Mouse (Mus musculus) testis, adult 2 months (tissue): ENCODE measurements around the gene Igsf3. TPM values are rescaled to one million over a fixed set of nuclear protein-coding genes. Genes with fewer than 3 reads are reported as not detected.

Experiments
- H3K27ac ChIP-seq: fragments of 200-500 bp; 2 replicates; pipeline ENCODE4 v1.5.1; 2012; ENCODE audit warnings: low read depth, low read length; ENCODE audit not compliant: control insufficient read depth, insufficient read depth
- H3K27me3 ChIP-seq: fragments of 200-500 bp; 2 replicates; pipeline ENCODE4 v1.6.1; 2012; ENCODE audit warnings: mild to moderate bottlenecking, low read length, moderate library complexity; ENCODE audit not compliant: control insufficient read depth, insufficient read depth
- H3K36me3 ChIP-seq: fragments of 200-500 bp; 2 replicates; pipeline ENCODE4 v1.6.1; 2012; ENCODE audit warnings: mild to moderate bottlenecking, low read length; ENCODE audit not compliant: control insufficient read depth, insufficient read depth
- H3K4me1 ChIP-seq: fragments of 200-500 bp; 2 replicates; pipeline ENCODE4 v1.6.1; 2012; ENCODE audit warnings: low read length; ENCODE audit not compliant: control insufficient read depth, insufficient read depth
- H3K4me3 ChIP-seq: fragments of 200-500 bp; 2 replicates; pipeline ENCODE4 v1.5.1; 2012; ENCODE audit warnings: low read depth, mild to moderate bottlenecking, low read length, moderate library complexity, mixed read lengths; ENCODE audit not compliant: control insufficient read depth
- CTCF ChIP-seq: fragments of 200-500 bp; IDR thresholded peaks from 2 replicates; pipeline ENCODE4 v1.5.1; 2012; ENCODE audit warnings: low read depth, mild to moderate bottlenecking, inconsistent platforms, low read length, moderate library complexity; ENCODE audit not compliant: control insufficient read depth, insufficient read depth, insufficient replicate concordance
- POLR2A ChIP-seq: fragments of 200-500 bp; IDR thresholded peaks from 2 replicates; pipeline ENCODE4 v1.6.1; 2012; ENCODE audit warnings: low read depth, mild to moderate bottlenecking, inconsistent platforms, low read length, moderate library complexity; ENCODE audit not compliant: control insufficient read depth
- polyA plus RNA-seq: library from polyadenylated mRNA; depleted of rRNA; stranded (reverse); fragments of >200 nt; gene quantifications from 2 replicates; pipeline ENCODE4 v1.2.3, GENCODE M21; 2012

The Igsf3 gene
- polyA plus RNA-seq, 1 experiment, result 3.9 TPM

DNA sequence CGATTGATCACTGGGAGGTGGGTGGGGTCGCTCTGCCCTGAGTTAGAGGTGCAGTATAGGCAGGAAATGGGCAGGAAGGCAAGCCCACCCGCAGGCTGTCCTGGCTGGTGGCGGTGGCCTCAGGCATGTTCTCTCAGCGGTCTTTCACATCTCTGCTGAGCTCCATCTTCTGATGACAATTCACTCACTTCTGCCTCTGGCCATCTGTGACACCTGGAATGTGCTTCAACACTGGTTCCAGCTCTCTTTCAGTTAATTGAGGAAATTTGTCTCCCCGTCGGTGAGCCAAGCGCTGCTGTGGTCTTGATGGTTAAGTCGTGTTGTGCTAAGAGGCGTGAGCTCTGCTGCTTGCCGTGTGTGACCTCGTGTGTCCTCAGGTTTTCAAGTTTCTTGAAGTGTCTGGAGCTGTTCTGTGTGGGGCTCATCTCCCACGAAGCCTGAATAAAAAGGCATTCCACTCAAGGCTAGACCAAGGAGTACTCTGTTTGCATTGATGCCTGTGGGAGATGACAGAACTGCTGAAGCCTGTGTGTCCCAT, 19.9 kb downstream of the Igsf3 start:
- no peaks in the 10 kb centered on the region for H3K36me3 ChIP-seq
- H3K4me1 ChIP-seq, result no peaks in the 10 kb centered on the region
- no peak overlapping the region for H3K27ac ChIP-seq
- no peaks in the 10 kb centered on the region for H3K27me3 ChIP-seq
- no peak for TF ChIP-seq CTCF
- TF ChIP-seq POLR2A, result no peak
- H3K4me3 ChIP-seq, result no peak overlapping the region

GRCm38 (mm10) chr3:101397422-101397821, 20.5 kb downstream of the Igsf3 start:
- no peaks in the 10 kb centered on the region for H3K4me1 ChIP-seq
- H3K4me3 ChIP-seq, result no peak overlapping the region
- H3K27ac ChIP-seq, result no peak overlapping the region
- H3K36me3 ChIP-seq, result no peaks in the 10 kb centered on the region
- no peaks in the 10 kb centered on the region for H3K27me3 ChIP-seq
- no peak for TF ChIP-seq CTCF
- no peak for TF ChIP-seq POLR2A

- Histone ChIP-seq H3K27me3 (no peaks in the 10 kb centered on the region), H3K36me3 (no peaks in the 10 kb centered on the region), H3K4me1 (no peaks in the 10 kb centered on the region), H3K27ac (no peak overlapping the region), H3K4me3 (no peak overlapping the region)
- TF ChIP-seq CTCF (no peak), POLR2A (no peak)
Measured at GRCm38 (mm10) chr3:101398071-101398786, 21.3 kb downstream of the Igsf3 start.

DNA sequence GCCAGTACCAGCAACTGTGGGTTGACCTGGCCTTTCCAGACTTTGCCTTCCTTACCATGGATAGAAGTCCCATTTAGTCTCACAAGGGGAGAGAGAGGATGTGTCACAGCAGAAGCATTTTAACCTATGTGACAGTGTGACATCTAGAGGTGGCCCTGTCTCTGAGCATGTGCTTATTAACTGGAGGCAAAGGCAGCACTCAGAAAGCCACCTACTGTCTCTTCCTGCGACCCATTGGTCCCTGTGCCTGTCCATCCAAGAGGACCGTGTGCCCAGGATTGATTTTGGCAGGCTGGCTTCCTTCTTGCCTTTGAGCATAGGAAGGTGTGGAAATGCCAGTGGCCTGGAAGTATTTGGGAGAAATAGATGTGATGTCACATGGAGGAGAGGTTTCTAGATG, 22.0 kb downstream of the Igsf3 start:
- no peaks in the 10 kb centered on the region for H3K4me1 ChIP-seq
- no peak overlapping the region for H3K27ac ChIP-seq

DNA sequence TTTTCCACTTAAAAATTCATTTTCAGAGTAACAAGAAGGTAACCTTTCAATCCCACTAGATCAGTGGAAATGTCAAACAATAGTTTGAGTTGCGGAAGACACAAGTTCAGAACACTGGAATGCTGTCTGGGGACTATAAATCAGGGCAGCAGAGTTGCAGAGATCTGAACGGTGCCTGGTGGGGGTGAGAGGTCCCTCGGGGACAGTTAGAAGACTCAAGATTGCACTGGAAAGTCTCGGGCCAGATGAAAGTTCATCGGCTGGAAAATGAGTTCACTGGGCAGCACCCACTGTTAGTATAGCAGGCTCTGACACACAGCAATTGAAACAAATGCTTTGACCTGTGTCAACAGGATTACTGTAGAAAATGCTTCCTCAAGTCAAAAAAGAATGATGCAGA, 24.6 kb downstream of the Igsf3 start:
- H3K4me1 ChIP-seq, result no peaks in the 10 kb centered on the region
- H3K27me3 ChIP-seq, result no peaks in the 10 kb centered on the region
- H3K27ac ChIP-seq, result no peak overlapping the region
- no peaks in the 10 kb centered on the region for H3K36me3 ChIP-seq
- TF ChIP-seq CTCF, result no peak
- TF ChIP-seq POLR2A, result no peak
- no peak overlapping the region for H3K4me3 ChIP-seq

More for the DNA sequence above, 22.0 kb downstream of the Igsf3 start:
- Histone ChIP-seq H3K27me3 (no peaks in the 10 kb centered on the region), H3K4me3 (no peak overlapping the region), H3K36me3 (no peaks in the 10 kb centered on the region)
- TF ChIP-seq CTCF (no peak), POLR2A (no peak)

- no peak overlapping the region for H3K27ac ChIP-seq
- TF ChIP-seq POLR2A, result no peak
- TF ChIP-seq CTCF, result no peak
- peak overlapping the region; percentile 68 for H3K4me3 ChIP-seq
- no peaks in the 10 kb centered on the region for H3K4me1 ChIP-seq
- H3K27me3 ChIP-seq, result no peaks in the 10 kb centered on the region
- no peaks in the 10 kb centered on the region for H3K36me3 ChIP-seq
Measured at GRCm38 (mm10) chr3:101404620-101405415, 27.9 kb downstream of the Igsf3 start.

DNA sequence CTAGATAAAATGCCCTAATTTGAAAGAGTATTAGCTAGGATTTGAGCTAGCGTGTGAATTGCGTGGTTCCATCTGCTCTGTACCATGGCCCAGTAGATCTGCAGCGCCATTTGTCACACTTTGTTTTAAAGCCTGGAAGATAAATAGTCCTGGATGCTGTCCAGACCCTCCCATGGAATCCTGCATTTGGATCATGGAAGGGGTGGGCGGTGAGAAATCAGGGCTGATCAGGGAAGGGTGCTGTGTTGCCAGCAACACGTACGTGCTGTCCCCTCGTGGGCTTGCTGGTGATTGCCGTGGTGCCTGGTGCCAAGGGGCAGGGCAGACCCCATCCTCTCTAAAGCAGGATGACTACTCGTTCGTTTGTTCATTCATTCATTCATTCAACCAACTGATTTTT, 28.6 kb downstream of the Igsf3 start:
- Histone ChIP-seq H3K36me3 (no peaks in the 10 kb centered on the region), H3K27ac (no peak overlapping the region), H3K4me1 (no peaks in the 10 kb centered on the region), H3K4me3 (no peak overlapping the region), H3K27me3 (no peaks in the 10 kb centered on the region)
- TF ChIP-seq CTCF, result no peak
- no peak for TF ChIP-seq POLR2A
